Mouse (Mus musculus): ENCODE data around the gene Hal. TPM values are rescaled to one million over a fixed set of nuclear protein-coding genes. Genes with fewer than 3 reads are reported as not detected.
A peak's percentile ranks its signal among the peaks of the same experiment; 100 is the strongest.

Hal gene
- total and polyA plus RNA-seq, 3 experiments, result 0.76 TPM; not detected in 2

DNA sequence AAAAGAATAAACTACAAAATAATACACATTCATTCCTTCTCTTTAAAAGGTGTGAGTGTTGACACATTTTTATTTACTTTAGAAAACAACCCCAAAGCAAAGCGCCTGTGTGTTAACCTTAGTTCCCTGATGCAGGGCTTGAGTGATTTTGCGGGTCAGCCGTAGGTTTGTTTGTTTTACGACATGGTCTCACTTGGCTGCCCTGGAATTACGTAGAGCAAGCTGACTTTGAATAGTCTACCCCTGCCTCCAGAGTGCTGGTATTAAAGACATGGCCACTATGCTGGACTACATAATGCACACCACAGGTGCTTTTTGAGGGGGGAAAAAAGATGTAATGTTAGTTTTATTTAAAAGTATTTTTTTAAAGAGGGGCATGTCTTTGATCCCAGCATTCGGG lies 50.2 kb downstream of the Hal start:
- Histone ChIP-seq H3K36me3 (replicated peaks in 1 of 2; ENCODE audit: control insufficient read depth in 1 of 2, insufficient read depth in 1 of 2, low read length in 1 of 2) (peaks cover 0 to 3% of the 10 kb centered on the region in 2 experiments), H3K4me2 (ENCODE audit: insufficient read depth, low read depth, poor library complexity, severe bottlenecking) (no peak overlapping the region), H3K4me1 (ENCODE audit: control insufficient read depth in 1 of 2, insufficient read depth in 2 of 2) (peaks cover 0 to 31% of the 10 kb centered on the region in 2 experiments; a peak in 3 of 4 replicates), H3K9ac (ENCODE audit: insufficient read depth, low read depth) (no peak overlapping the region), H3K27ac (ENCODE audit: insufficient read depth, low read depth) (no peak overlapping the region), H3K4me3 (replicated peaks in 1 of 3; ENCODE audit: low read depth in 2 of 3, low read length in 2 of 3, poor library complexity in 1 of 3) (no peak overlapping the region), H3K9me3 (replicated peaks; ENCODE audit: low read length) (no peaks in the 10 kb centered on the region), H3K27me3 (replicated peaks) (no peaks in the 10 kb centered on the region), H3K79me2 (replicated peaks; ENCODE audit: control insufficient read depth, extremely low read depth, insufficient read depth, poor library complexity, severe bottlenecking) (no peaks in the 10 kb centered on the region)
- TF ChIP-seq MEF2A (IDR thresholded peaks at IDR 0.05; ENCODE audit: borderline replicate concordance, low read depth, low read length) (no peak), CHD2 (IDR thresholded peaks at IDR 0.05; ENCODE audit: low read length) (no peak), ELF1 (IDR thresholded peaks at IDR 0.05; ENCODE audit: low read depth, low read length) (no peak), JUN (IDR thresholded peaks at IDR 0.05; ENCODE audit: insufficient read depth, low read depth, low read length) (no peak), UBTF (IDR thresholded peaks at IDR 0.05; ENCODE audit: low read depth, low read length) (no peak), GABPA (IDR thresholded peaks at IDR 0.05; ENCODE audit: insufficient replicate concordance, low read depth, low read length) (no peak), BHLHE40 (IDR thresholded peaks at IDR 0.05; ENCODE audit: low read depth, low read length) (no peak), POLR2A (IDR thresholded peaks at IDR 0.05; ENCODE audit: low read depth, low read length) (no peak), RCOR1 (conservative IDR thresholded peaks at IDR 0.05; ENCODE audit: low read depth, low read length) (no peak), SIN3A (IDR thresholded peaks at IDR 0.05; ENCODE audit: low read length) (no peak), NELFE (IDR thresholded peaks at IDR 0.05; ENCODE audit: low read depth, low read length) (no peak), ZC3H11A (IDR thresholded peaks at IDR 0.05; ENCODE audit: low read depth, low read length) (no peak), JUND (conservative IDR thresholded peaks at IDR 0.05; ENCODE audit: low read depth, low read length) (no peak), SMC3 (IDR thresholded peaks at IDR 0.05; ENCODE audit: low read depth, low read length) (no peak), MXI1 (IDR thresholded peaks at IDR 0.05; ENCODE audit: low read depth, low read length) (no peak), RAD21 (IDR thresholded peaks at IDR 0.05; ENCODE audit: low read depth, low read length) (no peak)
- DNase-seq (ENCODE audit: extremely low read depth), result no peak
- dilution Hi-C loops (cut with MboI; ENCODE audit: extremely low pct_ligation_motif_present, extremely low pct_unique_long_range_greater_than_20kb, low sequenced_read_pairs) (no loop called here), in situ Hi-C loops (cut with MboI; ENCODE audit: low pct_ligation_motif_present, low pct_unique_long_range_greater_than_20kb, low sequenced_read_pairs) (no loop called here)

DNA sequence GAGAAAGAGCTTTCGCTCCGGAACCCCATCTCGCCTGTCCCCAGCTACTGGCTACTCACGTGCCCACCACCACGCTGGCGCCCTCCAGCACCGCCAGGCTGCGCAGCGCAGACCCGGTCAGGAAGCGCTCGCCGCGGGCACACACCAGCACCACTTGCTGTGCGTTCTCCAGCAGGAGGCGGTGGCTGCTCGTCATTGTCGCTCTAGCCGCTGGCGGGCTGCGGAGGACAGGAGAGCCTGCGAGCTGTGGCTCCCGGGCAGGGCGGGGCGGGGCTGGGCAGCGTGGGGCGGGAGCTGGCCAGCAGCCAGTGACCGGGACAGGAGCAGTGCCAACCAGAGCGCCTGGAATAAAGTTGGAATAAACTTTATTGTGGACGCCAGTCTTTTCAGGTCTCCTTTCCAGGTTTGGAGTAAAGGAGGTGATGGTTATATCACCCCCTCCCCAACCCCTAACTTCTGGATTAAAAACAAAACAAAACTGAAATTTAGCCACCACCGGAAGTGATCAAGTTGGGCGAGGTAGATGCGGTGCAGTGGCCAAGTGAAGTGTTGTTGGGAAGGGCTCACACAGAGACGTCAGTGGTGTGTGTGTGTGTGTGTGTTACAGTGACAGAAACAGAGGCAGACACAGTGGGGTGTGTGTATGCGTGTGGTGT lies 51.3 kb downstream of the Hal start, which contains the start of gene Amdhd1:
Gene Amdhd1 (minus strand): TSS at position 259 of the 656 bp plus-strand sequence.
- peak within 1 kb of the TSS; percentile 73 for H3K4me2 ChIP-seq (ENCODE audit: insufficient read depth, low read depth, poor library complexity, severe bottlenecking)
- DNase-seq (ENCODE audit: extremely low read depth), result peak; percentile 89
- dilution Hi-C loops (cut with MboI; ENCODE audit: extremely low pct_ligation_motif_present, extremely low pct_unique_long_range_greater_than_20kb, low sequenced_read_pairs), result no loop called here
- peak within 1 kb of the TSS; percentile 99 for H3K27ac ChIP-seq (ENCODE audit: insufficient read depth, low read depth)
- peak within 1 kb of the TSS; percentile 85 for H3K9ac ChIP-seq (ENCODE audit: insufficient read depth, low read depth)
- H3K79me2 ChIP-seq (replicated peaks; ENCODE audit: control insufficient read depth, extremely low read depth, insufficient read depth, poor library complexity, severe bottlenecking), result no peaks in the 10 kb centered on the region
- in situ Hi-C loops (cut with MboI; ENCODE audit: low pct_ligation_motif_present, low pct_unique_long_range_greater_than_20kb, low sequenced_read_pairs), result loop anchor here (5.0 kb wide), 1 partner anchor 37 kb away; no protein-coding TSS in a partner anchor
- no peaks in the 10 kb centered on the region for H3K36me3 ChIP-seq (replicated peaks in 1 of 2; ENCODE audit: control insufficient read depth in 1 of 2, insufficient read depth in 1 of 2, low read length in 1 of 2)
- peak within 1 kb of the TSS; percentile 46 to 77 (median 56) for H3K4me3 ChIP-seq (replicated peaks in 1 of 3; ENCODE audit: low read depth in 2 of 3, low read length in 2 of 3, poor library complexity in 1 of 3)
- H3K4me1 ChIP-seq (ENCODE audit: control insufficient read depth in 1 of 2, insufficient read depth in 2 of 2), result peaks cover 0 to 36% of the 10 kb centered on the region in 2 experiments; a peak in 3 of 4 replicates
- no peaks in the 10 kb centered on the region for H3K9me3 ChIP-seq (replicated peaks; ENCODE audit: low read length)
- no peaks in the 10 kb centered on the region for H3K27me3 ChIP-seq (replicated peaks)
- no peak for TF ChIP-seq CHD1 (IDR thresholded peaks at IDR 0.05; ENCODE audit: low read depth, low read length)
- TF ChIP-seq CHD2 (IDR thresholded peaks at IDR 0.05; ENCODE audit: low read length), result no peak
- TF ChIP-seq POLR2AphosphoS2 (IDR thresholded peaks at IDR 0.05; ENCODE audit: low read depth, low read length), result no peak
- peak; percentile 74 for TF ChIP-seq MAX (IDR thresholded peaks at IDR 0.05; ENCODE audit: low read length)
- TF ChIP-seq JUN (IDR thresholded peaks at IDR 0.05; ENCODE audit: insufficient read depth, low read depth, low read length), result no peak
- TF ChIP-seq MXI1 (IDR thresholded peaks at IDR 0.05; ENCODE audit: low read depth, low read length), result peak; percentile 83
- TF ChIP-seq RCOR1 (conservative IDR thresholded peaks at IDR 0.05; ENCODE audit: low read depth, low read length), result 0 out of 2 replicates have a peak, but pooled peaks have one; percentile 71
- peak; percentile 76 for TF ChIP-seq TCF12 (IDR thresholded peaks at IDR 0.05; ENCODE audit: low read depth, low read length)
- no peak for TF ChIP-seq TBP (conservative IDR thresholded peaks at IDR 0.05; ENCODE audit: low read depth, low read length)
- peak; percentile 80 for TF ChIP-seq NRF1 (IDR thresholded peaks at IDR 0.05; ENCODE audit: low read depth, low read length)
- no peak for TF ChIP-seq MAFK (IDR thresholded peaks at IDR 0.05; ENCODE audit: insufficient replicate concordance, low read length)
- TF ChIP-seq MYC (IDR thresholded peaks at IDR 0.05; ENCODE audit: low read depth, low read length), result 0 out of 2 replicates have a peak, but pooled peaks have one; percentile 46
- TF ChIP-seq ETS1 (conservative IDR thresholded peaks at IDR 0.05; ENCODE audit: low read depth, low read length), result peak; percentile 33; the same call in 1 of the 2 replicates
- peak; percentile 93 for TF ChIP-seq UBTF (IDR thresholded peaks at IDR 0.05; ENCODE audit: low read depth, low read length)
- TF ChIP-seq CTCF (conservative IDR thresholded peaks at IDR 0.05 in 1 of 2, IDR thresholded peaks at IDR 0.05 in 1 of 2; ENCODE audit: low read depth in 2 of 2, low read length in 2 of 2), result peak in 1 of 2 experiments; percentile 99; a peak in 2 of 4 replicates
- peak; percentile 96 for TF ChIP-seq SMC3 (IDR thresholded peaks at IDR 0.05; ENCODE audit: low read depth, low read length)
- TF ChIP-seq MAZ (IDR thresholded peaks at IDR 0.05; ENCODE audit: low read depth, low read length), result peak; percentile 78
- peak; percentile 43; the same call in 1 of the 2 replicates for TF ChIP-seq POLR2A (IDR thresholded peaks at IDR 0.05; ENCODE audit: low read depth, low read length)
- no peak for TF ChIP-seq JUND (conservative IDR thresholded peaks at IDR 0.05; ENCODE audit: low read depth, low read length)
- TF ChIP-seq ZKSCAN1 (IDR thresholded peaks at IDR 0.05; ENCODE audit: borderline replicate concordance, low read depth, low read length), result no peak
- no peak for TF ChIP-seq USF2 (conservative IDR thresholded peaks at IDR 0.05; ENCODE audit: low read depth, low read length)
- peak; percentile 70; the same call in 1 of the 2 replicates for TF ChIP-seq IRF4 (IDR thresholded peaks at IDR 0.05; ENCODE audit: low read depth, low read length)

Measured in CH12.LX (cell line).